Mouse (Mus musculus) spleen, adult 18-20 months (tissue): ENCODE measurements around the gene Rhou.

Experiments
- DNase-seq, 2 experiments: peaks; one replicate each; pipeline ENCODE4 v3.0.0; 2022; ENCODE audit warnings: mixed read lengths in 2 of 2

The Rhou gene

GRCm38 (mm10) chr8:123697329-123697728 is 43.6 kb downstream of the Rhou start:
- no peak for DNase-seq

- no peak for DNase-seq
Measured at GRCm38 (mm10) chr8:123700399-123701070, 46.8 kb downstream of the Rhou start.

- no peak for DNase-seq
Measured at GRCm38 (mm10) chr8:123701952-123702587, 48.3 kb downstream of the Rhou start.

- DNase-seq = no peak
Measured at GRCm38 (mm10) chr8:123705376-123705775, 51.6 kb downstream of the Rhou start.

GRCm38 (mm10) chr8:123707137-123707536 is 53.4 kb downstream of the Rhou start:
- DNase-seq = no peak

GRCm38 (mm10) chr8:123708729-123709128 is 55.0 kb downstream of the Rhou start:
- DNase-seq = no peak

- DNase-seq = no peak
Measured at GRCm38 (mm10) chr8:123710335-123710734, 56.6 kb downstream of the Rhou start.
